Mouse (Mus musculus) small intestine, adult 2 months (tissue): ENCODE data around the gene Sec13.

Experiments used
- CTCF ChIP-seq: fragments of 200-500 bp; IDR thresholded peaks from 2 replicates; pipeline ENCODE4 v1.5.1; 2012; ENCODE audit warnings: low read depth, mild to moderate bottlenecking, control low read depth, inconsistent platforms, low read length, moderate library complexity, mixed read lengths; ENCODE audit not compliant: insufficient replicate concordance, insufficient read length; ENCODE audit errors: extremely low read depth
- POLR2A ChIP-seq: fragments of 200-500 bp; IDR thresholded peaks from 2 replicates; pipeline ENCODE4 v1.6.1; 2012; ENCODE audit warnings: low read depth, mild to moderate bottlenecking, control low read depth, inconsistent platforms, low read length, moderate library complexity

DNA sequence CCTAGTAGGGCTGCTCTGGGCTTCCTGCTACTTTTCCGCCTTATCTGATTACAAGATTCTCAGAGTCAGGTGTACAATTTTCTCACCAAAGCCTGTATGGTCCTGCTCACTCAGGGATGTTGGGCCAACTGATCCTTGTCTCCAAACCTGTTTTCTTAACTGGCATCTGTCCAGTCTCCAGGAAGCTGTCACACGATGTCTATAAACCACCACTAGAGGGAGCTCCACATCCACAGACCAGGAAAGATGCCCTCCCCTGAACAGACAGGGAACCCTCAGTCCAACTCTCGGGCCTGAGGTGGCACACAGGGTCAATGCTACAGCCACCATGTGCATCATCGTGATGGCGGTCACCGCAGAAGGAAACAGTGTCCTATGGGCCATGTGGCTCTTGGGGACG, 21.1 kb upstream of the Sec13 start:
- TF ChIP-seq POLR2A (no peak), CTCF (peak; percentile 91; the same call in 1 of the 2 replicates)
